Mouse (Mus musculus) spleen, adult 2 months (tissue): ENCODE data around the gene Prr5l. TPM values are rescaled to one million over a fixed set of nuclear protein-coding genes. Genes with fewer than 3 reads are reported as not detected.

Experiments used
- DNase-seq, 2 experiments: peaks; one replicate each; pipeline versions ENCODE4 v3.0.0 to v3.0.0-alpha.2; 2012 to 2021; ENCODE audit warnings: low spot score in 2 of 2, low read depth in 1 of 2
- H3K27ac ChIP-seq: fragments of 200-500 bp; 2 replicates; pipeline ENCODE4 v1.5.1; 2012; ENCODE audit warnings: low read length, inconsistent platforms; ENCODE audit not compliant: insufficient read depth
- H3K27me3 ChIP-seq: fragments of 200-500 bp; 2 replicates; pipeline ENCODE4 v1.6.1; 2012; ENCODE audit warnings: mild to moderate bottlenecking, moderate library complexity, low read length, inconsistent platforms; ENCODE audit not compliant: control insufficient read depth, insufficient read depth
- H3K36me3 ChIP-seq: fragments of 200-500 bp; 2 replicates; pipeline ENCODE4 v1.6.1; 2012; ENCODE audit warnings: mild to moderate bottlenecking, low read length, inconsistent platforms; ENCODE audit not compliant: control insufficient read depth, insufficient read depth
- H3K4me1 ChIP-seq: fragments of 200-500 bp; 2 replicates; pipeline ENCODE4 v1.6.1; 2011; ENCODE audit warnings: inconsistent platforms; ENCODE audit not compliant: control insufficient read depth, insufficient read depth, insufficient read length
- H3K4me3 ChIP-seq: fragments of 200-500 bp; 2 replicates; pipeline ENCODE4 v1.5.1; 2011; ENCODE audit warnings: mild to moderate bottlenecking, inconsistent platforms; ENCODE audit not compliant: insufficient read depth, insufficient read length; ENCODE audit errors: extremely low read depth
- CTCF ChIP-seq: fragments of 200-500 bp; IDR thresholded peaks from 2 replicates; pipeline ENCODE4 v1.5.1; 2011; ENCODE audit warnings: mild to moderate bottlenecking, inconsistent platforms; ENCODE audit not compliant: insufficient read depth, insufficient read length, insufficient replicate concordance; ENCODE audit errors: extremely low read depth
- POLR2A ChIP-seq: fragments of 200-500 bp; IDR thresholded peaks from 2 replicates; pipeline ENCODE4 v1.6.1; 2011; ENCODE audit warnings: low read depth, low read length, inconsistent platforms
- WGBS: fragments of 180-500 bp; shearing (Covaris S2); methylation state at CpG from one replicate; pipeline ENCODE4 v1.1.7; 2018; 5-methylcytosine and 5-hydroxymethylcytosine counted together
- polyA plus RNA-seq: library from polyadenylated mRNA; depleted of rRNA; stranded (reverse); fragments of >200 nt; gene quantifications from 2 replicates; pipeline ENCODE4 v1.2.3, GENCODE M21; 2012; rRNA removed

Prr5l gene
- polyA plus RNA-seq, result 6.1 and 9.1 TPM in 2 replicates

- no peak within 1 kb of the TSS for H3K4me3 ChIP-seq
- no peak for DNase-seq
- H3K4me1 ChIP-seq, result peaks cover 2% of the 10 kb centered on the region; the same call in 1 of the 2 replicates
- H3K36me3 ChIP-seq, result no peaks in the 10 kb centered on the region
- 76% methylated on average over 3 of the region's 3 CpGs for WGBS
- no peak within 1 kb of the TSS for H3K27ac ChIP-seq
- H3K27me3 ChIP-seq, result no peaks in the 10 kb centered on the region
- TF ChIP-seq CTCF, result no peak
- TF ChIP-seq POLR2A, result no peak
Observed at GRCm38 (mm10) chr2:101882998-101883397, at the start of gene Prr5l. Gene Prr5l (minus strand): TSS chr2:101883027.

- Histone ChIP-seq H3K27me3 (no peaks in the 10 kb centered on the region), H3K4me3 (no peak overlapping the region), H3K27ac (no peak overlapping the region), H3K4me1 (no peaks in the 10 kb centered on the region), H3K36me3 (no peaks in the 10 kb centered on the region)
- TF ChIP-seq POLR2A (no peak), CTCF (no peak)
- no peak for DNase-seq
- 94% methylated on average over 14 of the region's 14 CpGs for WGBS
Observed at GRCm38 (mm10) chr2:101932169-101932936, 49.5 kb upstream of the Prr5l start.

GRCm38 (mm10) chr2:101925591-101926188 lies 42.9 kb upstream of the Prr5l start:
- Histone ChIP-seq H3K4me3 (no peak overlapping the region), H3K36me3 (no peaks in the 10 kb centered on the region), H3K4me1 (no peaks in the 10 kb centered on the region), H3K27me3 (no peaks in the 10 kb centered on the region), H3K27ac (no peak overlapping the region)
- no peak for TF ChIP-seq POLR2A
- TF ChIP-seq CTCF, result no peak
- DNase-seq, result no peak
- 90% methylated on average over 12 of the region's 12 CpGs for WGBS

DNA sequence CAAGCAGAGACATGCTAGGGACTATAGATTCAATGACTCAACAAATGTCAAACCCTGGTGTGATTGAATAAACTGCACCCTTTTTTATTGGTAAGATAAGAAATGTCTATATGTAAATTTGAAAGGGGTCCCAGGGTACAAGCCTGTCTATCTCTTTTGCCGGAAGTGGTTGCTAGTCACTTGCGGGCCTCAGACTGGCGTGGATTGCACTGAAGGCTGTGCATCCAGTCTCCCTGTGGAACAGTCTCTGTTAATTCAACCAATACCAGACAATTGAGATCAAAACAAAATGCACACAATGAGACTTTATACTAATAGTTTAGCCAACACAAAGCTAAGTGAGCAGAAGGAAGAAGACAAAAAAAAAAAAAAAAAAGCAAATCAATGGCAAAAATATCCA lies 42.4 kb upstream of the Prr5l start:
- WGBS, result 86% methylated on average over 3 of the region's 3 CpGs
- no peaks in the 10 kb centered on the region for H3K4me1 ChIP-seq
- no peaks in the 10 kb centered on the region for H3K27me3 ChIP-seq

DNA sequence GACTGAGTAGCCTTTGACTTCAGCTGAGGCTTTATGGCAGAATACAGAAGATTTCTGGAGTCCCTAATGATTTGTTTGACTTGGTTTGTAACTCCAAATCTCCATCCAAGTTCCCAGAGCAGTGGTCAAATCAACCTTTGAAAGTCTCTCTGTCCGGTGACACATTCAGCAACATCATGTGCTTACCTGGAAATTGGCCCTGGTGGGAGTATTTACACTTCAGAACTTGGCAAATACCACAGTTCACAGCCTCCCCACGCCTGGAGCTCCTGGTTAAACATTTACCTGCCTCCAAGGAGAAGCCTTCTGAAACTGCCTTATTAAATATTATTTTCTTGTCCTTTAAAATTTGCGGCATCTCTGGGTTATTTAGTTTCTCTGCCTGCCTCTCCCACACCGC lies 40.4 kb upstream of the Prr5l start:
- no peak overlapping the region for H3K4me3 ChIP-seq
- no peak for DNase-seq
- TF ChIP-seq CTCF (no peak), POLR2A (no peak)
- H3K36me3 ChIP-seq, result no peaks in the 10 kb centered on the region
- no peaks in the 10 kb centered on the region for H3K27me3 ChIP-seq
- no peaks in the 10 kb centered on the region for H3K4me1 ChIP-seq
- WGBS, result 87% methylated on average over 4 of the region's 4 CpGs
- no peak overlapping the region for H3K27ac ChIP-seq

More for the DNA sequence above, 42.4 kb upstream of the Prr5l start:
- no peak for DNase-seq
- Histone ChIP-seq H3K4me3 (no peak overlapping the region), H3K36me3 (no peaks in the 10 kb centered on the region), H3K27ac (no peak overlapping the region)
- TF ChIP-seq CTCF (no peak), POLR2A (no peak)

DNA sequence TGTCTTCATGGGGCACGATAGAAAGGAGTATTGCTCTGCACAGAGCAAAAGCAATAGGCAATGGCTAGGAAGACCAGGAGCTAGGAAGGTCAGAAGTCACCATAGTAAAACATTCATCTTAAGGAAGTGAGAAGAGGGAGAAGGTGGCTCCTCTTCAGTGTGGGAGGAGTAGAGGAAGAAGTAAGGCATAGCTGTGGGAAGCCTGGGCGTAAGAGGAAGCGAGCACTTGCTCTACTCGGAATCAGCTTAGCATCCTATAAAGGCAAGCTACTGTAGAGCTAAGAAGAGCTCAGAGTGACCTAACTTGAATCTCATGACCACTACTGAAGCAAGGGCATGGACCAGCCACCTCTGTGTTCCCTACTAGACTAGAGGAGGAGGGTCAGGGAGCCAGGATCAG lies 39.5 kb upstream of the Prr5l start:
- Histone ChIP-seq H3K27me3 (no peaks in the 10 kb centered on the region), H3K4me1 (no peaks in the 10 kb centered on the region), H3K36me3 (no peaks in the 10 kb centered on the region), H3K27ac (no peak overlapping the region), H3K4me3 (no peak overlapping the region)
- TF ChIP-seq POLR2A, result no peak
- TF ChIP-seq CTCF, result no peak
- no peak for DNase-seq
- WGBS, result 72% methylated on average over 4 of the region's 4 CpGs

DNA sequence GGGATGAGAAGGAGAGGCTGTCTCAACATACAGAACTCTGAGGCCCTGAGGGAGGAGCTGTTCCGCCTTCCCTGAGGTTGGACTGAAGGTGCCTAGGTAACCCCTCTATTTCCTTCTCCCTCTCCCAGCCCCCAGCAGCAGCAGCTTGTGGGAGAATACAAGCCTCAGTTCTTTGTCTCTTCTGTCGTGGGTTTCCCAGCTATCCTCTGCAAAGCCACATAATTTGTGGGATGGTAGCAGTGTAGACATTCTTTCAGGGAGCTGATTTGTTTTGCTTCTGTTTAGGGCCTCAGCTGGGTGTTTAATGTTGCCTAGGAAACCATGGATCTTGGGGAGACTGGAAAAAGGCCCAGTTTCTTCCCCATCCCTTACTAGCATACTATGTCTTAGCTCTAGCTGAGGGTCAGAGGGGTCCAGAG lies 37.3 kb upstream of the Prr5l start:
- Histone ChIP-seq H3K4me1 (no peaks in the 10 kb centered on the region), H3K27me3 (no peaks in the 10 kb centered on the region), H3K36me3 (no peaks in the 10 kb centered on the region), H3K4me3 (no peak overlapping the region), H3K27ac (no peak overlapping the region)
- no peak for DNase-seq
- WGBS, result 72% methylated on average over 2 of the region's 2 CpGs
- TF ChIP-seq CTCF (no peak), POLR2A (no peak)
